Mouse (Mus musculus): ENCODE data around the gene Gnb1l.
"Not testable (repeated sequence)": the region's sequence is repeated elsewhere in the genome, so short reads cannot be mapped to it uniquely, and the experiment has no call there.

Gnb1l gene

DNA sequence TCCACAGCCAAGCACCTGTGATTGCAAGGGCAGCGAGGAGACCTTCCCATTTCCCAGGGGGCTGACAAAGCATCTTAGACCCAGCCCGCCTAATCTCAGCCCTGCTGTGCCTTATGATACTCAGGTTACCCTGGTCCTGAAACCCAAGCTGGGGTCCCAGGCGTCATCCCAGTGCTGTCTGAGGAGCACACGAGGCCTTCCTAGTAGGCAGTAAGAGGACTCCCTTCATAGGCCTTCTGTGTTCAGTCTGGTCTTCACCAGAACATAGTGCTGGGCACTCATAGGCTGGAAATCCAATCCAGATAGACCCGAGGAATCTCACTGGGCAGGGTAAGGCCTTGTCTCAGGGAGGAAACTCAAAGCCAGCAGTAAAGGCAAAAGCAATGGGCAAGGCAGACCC, 14.7 kb upstream of the Gnb1l start:
- no peak for DNase-seq (ENCODE audit: low spot score in 2 of 2)

GRCm38 (mm10) chr16:18484386-18484785, 14.1 kb upstream of the Gnb1l start:
- DNase-seq (ENCODE audit: low spot score in 2 of 2), result no peak

GRCm38 (mm10) chr16:18484794-18485435, 13.6 kb upstream of the Gnb1l start:
- DNase-seq (ENCODE audit: low spot score in 2 of 2), result no peak

- no peak for DNase-seq (ENCODE audit: low spot score in 2 of 2)
Observed at GRCm38 (mm10) chr16:18486126-18486525, 12.4 kb upstream of the Gnb1l start.

- DNase-seq (ENCODE audit: low spot score in 2 of 2), result no peak
Observed at GRCm38 (mm10) chr16:18490281-18490680, 8.2 kb upstream of the Gnb1l start.

DNA sequence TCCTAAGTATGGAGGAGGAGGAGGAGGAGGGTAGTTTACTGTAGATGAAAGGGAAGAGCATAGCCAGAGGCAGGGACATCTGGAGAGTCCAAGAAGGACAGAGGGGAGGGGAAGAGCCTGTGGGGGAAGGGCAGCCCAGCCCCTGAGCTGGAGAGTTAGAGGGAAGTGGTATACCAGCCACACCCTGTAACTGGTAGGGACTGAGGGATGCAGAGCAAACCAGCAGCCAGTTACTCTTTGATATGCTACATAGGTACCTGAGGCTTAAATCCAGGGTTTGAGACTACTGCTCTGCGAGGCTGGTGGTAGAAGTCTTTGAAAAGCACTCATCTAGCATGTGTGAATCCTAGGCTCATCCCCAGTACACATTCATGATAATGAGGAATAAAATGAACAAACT, 7.6 kb upstream of the Gnb1l start:
- DNase-seq (ENCODE audit: low spot score in 2 of 2), result no peak

DNA sequence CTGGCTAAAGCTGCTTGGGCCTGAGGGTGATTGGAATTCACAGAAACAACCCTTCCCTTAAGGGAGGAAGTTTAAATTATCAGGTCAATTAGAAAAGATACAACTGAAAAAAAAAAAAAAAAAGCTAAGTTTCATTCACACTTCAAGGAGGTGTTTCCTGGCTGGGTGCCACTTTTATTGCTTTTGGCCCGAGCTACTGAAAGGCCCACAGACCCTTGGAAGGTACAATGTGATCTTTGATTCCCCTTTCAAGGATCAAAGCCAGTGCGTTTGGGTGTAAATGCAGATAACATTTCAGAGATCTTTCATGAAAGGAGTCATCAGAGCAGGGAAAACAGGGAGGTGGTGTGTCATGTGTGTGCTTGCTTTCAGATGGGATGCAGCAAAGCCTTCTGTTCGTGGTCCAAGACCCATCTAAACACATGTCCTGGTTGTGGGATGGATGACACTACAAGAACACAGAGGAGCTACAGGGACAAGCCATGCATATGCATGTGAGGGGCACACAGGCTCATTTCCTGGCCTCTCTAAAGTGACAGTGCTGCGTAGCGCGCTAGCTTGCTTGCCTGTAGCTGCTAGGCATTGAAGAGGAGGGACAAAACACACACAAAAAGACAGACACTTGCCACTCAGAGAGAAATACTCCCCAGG, 523 bp upstream of the Gnb1l start:
- peak in 1 of 2 experiments; percentile 35 for DNase-seq (ENCODE audit: low spot score in 2 of 2)

- no peak for DNase-seq (ENCODE audit: low spot score in 2 of 2)
Observed at GRCm38 (mm10) chr16:18498996-18499395, 483 bp downstream of the Gnb1l start.

DNA sequence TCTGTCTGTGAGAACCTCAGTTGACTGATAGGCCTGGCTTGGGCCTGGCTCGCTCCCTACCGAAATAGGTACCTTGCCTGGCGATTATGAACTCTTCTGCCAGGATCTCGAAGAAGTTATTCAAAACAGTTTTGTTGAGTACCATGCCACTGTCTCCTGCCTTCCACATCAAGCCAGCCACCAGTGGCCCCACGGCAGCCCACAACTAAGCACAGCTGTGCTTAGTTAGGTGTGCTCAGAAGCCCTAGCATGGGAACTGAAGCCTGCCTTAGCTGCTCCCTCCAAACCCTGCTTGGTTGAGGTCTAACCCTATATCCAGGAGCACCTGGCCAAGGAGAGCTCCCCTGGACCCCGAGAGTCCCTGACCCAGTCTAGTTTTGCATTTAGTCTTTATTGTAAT, 3.0 kb downstream of the Gnb1l start:
- no peak for DNase-seq (ENCODE audit: low spot score in 2 of 2)

DNA sequence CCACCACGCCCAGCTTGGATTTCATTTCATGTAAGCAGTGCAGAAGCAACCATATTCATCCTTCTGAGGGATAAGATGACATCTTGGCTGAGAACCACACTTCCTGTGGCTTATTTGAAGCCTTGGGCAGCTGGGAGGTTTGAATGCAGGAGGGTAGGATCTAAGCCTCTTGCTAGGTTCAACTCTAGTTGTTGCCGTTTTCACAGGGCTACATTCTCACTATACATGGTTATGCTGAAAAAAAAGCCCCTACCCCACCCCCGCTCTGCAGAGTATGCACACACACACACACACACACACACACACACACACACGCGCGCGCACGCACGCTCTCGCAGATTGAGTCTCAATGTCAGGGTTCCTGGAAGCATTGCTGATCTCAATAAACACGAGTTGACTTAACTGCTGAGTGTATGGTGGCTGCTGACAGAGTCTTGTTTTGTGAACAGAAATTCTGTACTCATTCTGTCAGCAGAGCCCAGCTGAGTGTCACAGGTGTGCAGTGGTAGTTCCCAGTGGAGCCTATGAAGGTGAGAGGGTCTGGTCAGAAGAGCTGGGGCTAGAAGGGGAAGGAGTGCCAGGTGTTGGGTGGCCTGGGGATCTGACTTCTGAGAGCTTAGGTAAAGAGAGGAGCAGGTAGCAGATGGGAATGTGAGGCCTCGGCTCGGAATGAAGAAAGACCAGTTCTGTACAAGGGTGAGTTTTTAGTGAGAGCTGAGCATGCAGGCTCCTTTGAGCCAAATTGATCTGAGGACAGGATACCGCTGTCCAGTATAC, 5.2 kb downstream of the Gnb1l start:
- DNase-seq (ENCODE audit: low spot score in 2 of 2), result no peak

- no peak for DNase-seq (ENCODE audit: low spot score in 2 of 2)
Observed at GRCm38 (mm10) chr16:18506524-18507199, 8.1 kb downstream of the Gnb1l start.

DNA sequence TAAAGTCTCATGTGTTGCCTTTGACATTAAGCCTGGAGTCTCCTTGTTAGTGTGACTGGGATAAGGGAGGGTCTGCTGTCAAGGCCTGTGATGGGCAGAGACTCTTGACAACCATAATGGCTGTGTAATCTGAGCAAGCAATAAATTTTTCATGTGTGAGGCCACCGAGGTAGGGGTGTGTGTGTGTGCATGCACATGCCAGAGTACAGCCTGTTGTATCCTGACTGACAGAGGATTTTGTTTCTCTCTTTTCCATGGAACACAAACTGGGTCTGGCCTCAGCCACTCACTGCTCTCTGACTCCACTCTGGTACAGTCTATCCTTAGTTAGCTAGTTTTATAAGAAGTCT, 8.7 kb downstream of the Gnb1l start:
- no peak for DNase-seq (ENCODE audit: low spot score in 2 of 2)

GRCm38 (mm10) chr16:18511741-18512140, 13.2 kb downstream of the Gnb1l start:
- DNase-seq (ENCODE audit: low spot score in 2 of 2), result no peak

DNA sequence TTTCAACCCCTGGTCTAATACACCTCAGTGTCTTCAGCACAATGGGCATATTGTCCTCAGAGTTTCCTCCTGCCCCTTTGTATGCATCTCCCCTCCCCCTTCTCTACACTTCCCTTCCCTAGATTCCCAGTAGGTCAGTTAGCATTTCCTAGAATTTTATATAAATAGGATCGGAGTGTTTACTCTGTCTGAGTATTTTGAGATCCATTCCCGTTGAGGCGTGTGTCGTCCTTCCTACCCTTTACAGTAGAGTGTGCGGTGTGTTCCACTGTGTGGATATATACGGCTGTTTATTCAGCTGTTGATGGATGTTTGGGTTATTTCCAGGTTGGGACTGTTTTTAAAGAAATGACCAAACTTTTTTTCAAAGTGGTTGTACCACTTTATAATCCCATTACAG, 15.0 kb downstream of the Gnb1l start:
- no peak for DNase-seq (ENCODE audit: low spot score in 2 of 2)

DNA sequence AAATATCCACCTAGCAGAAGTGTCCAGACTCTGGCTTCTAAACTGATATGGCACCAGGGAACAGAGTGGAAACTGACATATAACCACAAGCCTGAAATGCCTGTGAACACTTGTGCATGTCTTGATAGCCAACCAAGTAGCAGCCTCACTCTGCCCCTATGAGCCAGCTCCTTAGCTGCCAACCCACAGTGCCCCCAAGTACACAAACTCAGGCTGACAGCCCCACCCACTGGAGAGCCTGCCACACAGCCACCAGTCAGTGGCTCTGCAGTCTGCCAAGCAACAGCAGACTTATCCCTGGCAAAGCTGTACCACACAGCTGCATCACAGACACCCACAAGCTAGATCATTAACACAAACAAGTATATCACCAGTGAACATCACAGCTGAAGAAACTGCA, 19.6 kb downstream of the Gnb1l start:
- no peak for DNase-seq (ENCODE audit: low spot score in 2 of 2)

DNA sequence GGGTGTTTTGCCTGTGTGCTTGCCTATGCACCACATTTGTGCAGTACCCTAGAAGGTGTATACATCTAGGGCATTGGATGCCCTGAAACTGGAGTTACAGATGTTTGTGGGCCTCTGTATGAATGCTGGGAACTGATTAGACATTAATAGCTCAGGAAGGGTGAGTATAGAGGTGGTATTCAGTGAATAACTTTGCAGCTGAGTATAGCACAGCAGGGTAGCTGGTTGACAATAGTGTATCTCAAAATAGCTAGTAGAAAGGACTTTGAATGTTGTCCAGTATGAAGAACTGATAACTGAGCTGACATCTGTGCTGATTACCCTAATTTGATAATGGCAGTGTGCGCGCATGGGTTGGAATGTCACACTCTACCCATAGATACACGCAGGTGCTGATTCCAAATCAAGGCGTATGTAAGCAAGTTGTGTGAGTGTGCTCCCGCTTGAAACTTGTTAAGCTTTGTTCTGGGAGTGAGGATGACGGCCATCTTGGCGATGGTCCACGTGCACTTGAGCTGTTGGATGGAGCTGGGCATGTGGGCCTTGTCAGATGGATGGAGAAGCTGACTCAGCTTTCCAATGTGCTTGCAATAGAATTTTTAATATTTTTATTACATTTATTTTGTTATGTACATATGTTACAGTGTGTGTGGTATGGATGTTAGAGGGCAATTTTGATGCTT, 25.2 kb downstream of the Gnb1l start:
- no peak for DNase-seq (ENCODE audit: low spot score in 2 of 2)

DNA sequence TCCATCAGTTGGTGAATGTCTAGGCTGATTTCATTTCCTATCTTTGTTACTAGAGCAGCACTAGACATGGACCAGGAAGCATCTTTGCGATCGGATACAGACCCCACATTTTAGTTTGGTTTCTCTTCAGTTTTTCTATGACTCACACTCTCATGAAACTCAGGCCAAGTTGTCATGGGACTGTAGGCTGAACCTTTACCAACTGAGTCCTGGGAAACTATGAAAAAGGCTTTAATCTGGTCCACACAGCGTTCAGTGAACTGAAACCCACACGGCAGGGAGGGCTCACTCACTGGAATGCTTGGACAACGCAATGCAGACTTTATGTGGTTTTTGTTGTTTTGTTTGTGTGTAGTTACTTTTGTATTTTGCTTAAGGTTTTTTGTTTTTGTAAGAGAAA, 30.1 kb downstream of the Gnb1l start:
- DNase-seq (ENCODE audit: low spot score in 2 of 2), result no peak

GRCm38 (mm10) chr16:18533061-18533460, 34.5 kb downstream of the Gnb1l start:
- DNase-seq (ENCODE audit: low spot score in 2 of 2), result not testable (repeated sequence)

DNA sequence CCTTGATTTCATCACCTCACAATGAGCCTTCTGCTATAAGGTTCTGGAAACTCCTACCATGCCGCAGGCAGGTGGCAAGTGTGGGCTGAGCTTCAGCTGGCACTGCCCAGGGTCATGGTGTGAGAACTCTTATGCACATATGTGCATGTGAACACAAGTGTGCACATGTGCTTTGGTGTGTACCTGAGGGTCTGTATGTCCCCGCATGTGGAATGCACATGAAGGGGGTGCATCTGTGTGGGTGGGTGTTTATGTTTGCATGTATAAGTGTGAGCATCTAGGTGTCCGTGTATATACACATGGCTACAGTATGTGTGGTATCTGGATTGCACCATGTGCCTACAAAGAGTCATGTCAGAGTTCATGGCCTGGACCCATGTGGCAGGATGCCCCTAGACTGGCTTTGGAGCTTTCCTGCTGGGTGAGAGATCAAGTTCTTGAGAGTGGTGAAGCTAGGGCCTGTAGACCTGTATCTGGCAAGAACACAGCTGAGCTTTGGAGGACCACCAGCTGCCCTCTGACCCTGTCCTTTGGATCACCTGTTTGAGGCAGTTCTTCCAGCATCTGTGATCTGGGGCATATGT, 39.0 kb downstream of the Gnb1l start:
- no peak for DNase-seq (ENCODE audit: low spot score in 2 of 2)

DNA sequence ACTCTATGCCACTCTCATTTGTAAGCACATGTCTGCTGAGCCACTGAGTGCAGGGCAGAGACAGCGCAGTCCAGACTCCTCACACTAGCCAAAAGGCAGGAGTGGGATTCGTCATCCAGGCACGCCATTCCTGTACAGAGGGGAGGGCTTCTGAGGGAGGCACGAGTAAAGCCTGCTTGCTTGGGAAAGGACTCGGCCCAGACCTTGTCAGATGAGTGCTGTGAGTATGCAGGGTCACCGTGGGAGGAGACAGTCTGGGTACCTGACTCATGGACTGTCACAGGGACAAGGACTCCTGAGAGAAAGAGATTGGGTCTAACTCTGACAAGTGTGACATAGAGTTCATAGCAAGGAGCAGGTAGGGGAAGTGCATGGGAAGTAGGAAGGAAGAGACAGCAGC, 40.8 kb downstream of the Gnb1l start:
- DNase-seq (ENCODE audit: low spot score in 2 of 2), result no peak

GRCm38 (mm10) chr16:18543151-18543829, 44.8 kb downstream of the Gnb1l start:
- DNase-seq (ENCODE audit: low spot score in 2 of 2), result no peak
